Mouse (Mus musculus) CD8-positive naive resting alpha-beta T cell, adult 57 days (primary cell): Measurements from ENCODE around the gene Spcs1. TPM values are rescaled to one million over a fixed set of nuclear protein-coding genes. Genes with fewer than 3 reads are reported as not detected.

Experiments
- total RNA-seq: library from RNA; stranded (reverse); gene quantifications from one replicate; pipeline ENCODE4 v1.2.4, GENCODE M21; 2023

Gene Spcs1
- 80.2 TPM for total RNA-seq

DNA sequence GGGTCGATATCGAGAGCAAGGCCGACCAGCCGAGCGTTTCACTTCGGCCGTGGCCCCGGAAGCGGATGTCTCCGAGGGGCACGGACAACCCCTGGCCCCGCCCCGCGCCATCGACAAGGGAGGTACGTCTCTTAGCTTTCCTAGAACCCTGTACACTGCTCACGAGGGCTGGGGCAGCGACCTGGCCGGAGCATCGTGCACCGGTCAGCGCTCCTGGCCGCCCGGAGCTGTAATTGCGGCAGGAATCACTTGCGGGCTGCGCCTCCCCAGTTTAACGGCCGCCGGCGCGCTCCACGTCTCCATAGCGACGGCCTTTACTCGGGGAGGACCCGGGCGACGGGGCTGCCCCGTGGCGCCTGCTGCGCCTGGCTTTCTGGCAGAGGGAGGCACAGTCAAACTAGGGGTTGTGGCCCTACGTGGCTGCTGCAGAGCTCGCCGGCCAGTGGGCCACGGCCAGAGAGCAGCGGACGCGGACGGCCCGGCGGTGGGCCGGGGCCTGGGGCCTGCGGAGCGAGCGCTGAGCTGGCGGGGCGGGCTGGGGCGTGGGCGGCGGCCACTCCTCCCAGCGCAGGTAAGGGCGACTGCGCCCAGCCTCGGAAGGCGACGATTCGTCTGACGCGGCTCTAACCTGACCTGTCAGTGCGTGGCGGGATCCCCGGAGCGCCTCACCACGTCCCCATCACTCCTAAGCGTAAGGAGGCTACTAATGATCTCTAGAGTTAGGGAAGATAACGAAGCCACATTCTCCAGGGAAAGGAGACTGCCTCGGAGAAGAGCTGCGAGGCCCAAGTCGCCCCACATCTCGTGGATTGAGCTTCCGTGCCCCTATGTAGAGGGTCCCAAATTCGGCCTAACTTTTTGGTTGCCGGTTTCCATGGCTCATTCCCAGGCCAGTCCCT is at the start of gene Spcs1, which contains the start of gene Glt8d1:
Spcs1 (minus strand) TSS at position 366 of the 899 bp plus-strand sequence.
Glt8d1 (plus strand) TSS at position 94 of the 899 bp plus-strand sequence.

DNA sequence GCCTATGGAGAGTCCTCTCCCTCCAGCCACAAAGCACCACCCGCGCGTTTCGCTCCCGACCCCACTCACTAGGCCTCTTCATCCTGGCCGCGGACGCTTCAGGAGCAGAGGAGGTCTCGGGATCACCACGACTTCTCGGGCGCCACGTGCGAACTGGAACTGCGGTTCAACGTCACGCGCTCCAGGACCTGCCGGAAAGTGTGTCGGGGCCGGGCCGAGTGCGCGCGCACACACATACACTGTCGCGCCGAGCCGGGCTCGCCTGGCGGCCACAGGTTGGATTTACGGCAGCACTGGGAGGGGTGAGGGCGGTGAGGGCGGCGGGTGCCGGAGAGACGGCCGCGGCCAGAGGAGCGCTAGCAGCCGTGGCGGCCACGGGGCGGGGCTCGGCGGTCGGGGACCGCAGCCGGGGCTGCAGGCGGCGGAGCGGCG is 17.4 kb upstream of the Spcs1 start, which contains the start of the genes Pbrm1 and Gnl3:
Pbrm1 (plus strand) TSS at position 279 of the 432 bp plus-strand sequence.
Gnl3 (minus strand) TSS at position 293 of the 432 bp plus-strand sequence.

DNA sequence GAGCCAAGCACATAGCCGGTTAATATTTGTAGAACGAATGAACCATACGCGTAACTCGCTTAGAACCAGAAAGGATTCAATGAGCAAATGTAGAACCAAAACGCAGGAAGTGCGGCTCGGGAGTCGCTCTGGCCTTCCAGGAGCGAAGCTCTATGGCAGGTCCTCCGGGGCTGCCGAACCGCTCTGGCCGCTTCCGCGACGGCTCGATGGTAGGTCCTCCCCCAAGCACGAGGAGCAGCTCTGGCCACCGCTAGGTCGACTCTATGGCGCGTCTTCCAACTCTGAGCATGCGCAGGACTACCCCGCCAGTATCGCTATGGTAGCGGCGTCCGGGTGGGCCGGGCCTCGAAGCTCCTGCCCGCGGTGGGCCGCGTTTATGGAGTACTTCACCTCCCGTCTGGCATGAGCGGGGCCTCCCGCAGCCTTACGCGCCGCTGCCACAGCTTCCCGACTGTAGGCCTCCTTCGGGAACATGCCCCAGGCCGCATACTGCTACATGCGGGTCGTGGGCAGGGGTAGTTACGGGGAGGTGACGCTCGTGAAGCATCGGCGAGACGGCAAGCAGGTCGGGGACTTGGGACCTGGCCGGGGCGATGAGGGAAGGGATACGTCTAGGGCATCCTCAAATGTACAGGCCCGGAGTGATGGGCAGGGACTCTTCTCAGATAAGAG is 50.2 kb downstream of the Spcs1 start, which contains the start of gene Nek4:
Nek4 (plus strand) TSS at position 224 of the 672 bp plus-strand sequence.

Other genes with a start within 250 kb of the Spcs1 start
- gene Tmem110, start 176.1 kb downstream of the Spcs1 start, total RNA-seq: 14.2 TPM
- gene Mustn1, start 122.5 kb downstream of the Spcs1 start, total RNA-seq: 1.3 TPM
- gene Itih4, start 115.2 kb downstream of the Spcs1 start, total RNA-seq: not detected
- not detected for gene Itih3, start 77.9 kb downstream of the Spcs1 start, total RNA-seq
- not detected for gene Itih1, start 58.4 kb downstream of the Spcs1 start, total RNA-seq
- 3.5 TPM for gene Nek4, start 50.3 kb downstream of the Spcs1 start, total RNA-seq
- gene Glt8d1, start 272 bp downstream of the Spcs1 start, total RNA-seq: 9.5 TPM
- 70.3 TPM for gene Pbrm1, start 17.5 kb upstream of the Spcs1 start, total RNA-seq
- 261 TPM for gene Gnl3, start 17.5 kb upstream of the Spcs1 start, total RNA-seq
- 48.7 TPM for gene Smim4, start 127.3 kb upstream of the Spcs1 start, total RNA-seq
- 1.9 TPM for gene Nt5dc2, start 129.4 kb upstream of the Spcs1 start, total RNA-seq
- 1.0 TPM for gene Stab1, start 167.0 kb upstream of the Spcs1 start, total RNA-seq
- not detected for gene Tnnc1, start 206.6 kb upstream of the Spcs1 start, total RNA-seq
- gene Nisch, start 215.3 kb upstream of the Spcs1 start, total RNA-seq: 400 TPM
- gene Sema3g, start 216.2 kb upstream of the Spcs1 start, total RNA-seq: not detected
- gene Phf7, start 249.6 kb upstream of the Spcs1 start, total RNA-seq: 10.4 TPM
- gene Bap1, start 249.8 kb upstream of the Spcs1 start, total RNA-seq: 104 TPM